8 mouse cellular contexts compared by ENCODE assay signal in the genomic region with DNA sequence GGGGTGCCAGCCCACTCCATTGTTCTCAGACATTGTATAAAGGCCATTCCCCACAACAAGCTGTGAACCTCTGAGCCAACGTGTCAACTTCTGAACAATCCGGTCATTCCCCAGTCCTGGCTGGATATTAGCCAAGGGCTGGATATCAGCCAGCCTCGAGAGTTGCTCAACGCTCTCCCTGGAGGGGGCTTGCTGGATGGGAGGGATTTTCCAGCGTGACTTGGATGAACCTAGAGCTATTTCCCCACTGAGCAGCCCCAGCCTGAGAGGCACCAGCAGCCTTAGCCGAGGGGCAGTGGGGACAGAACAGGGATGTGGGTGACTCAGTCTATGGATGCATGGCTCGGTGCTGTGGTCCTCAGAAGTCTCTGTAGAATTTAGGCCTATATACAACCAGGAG. TPM values are rescaled to one million over a fixed set of nuclear protein-coding genes. Genes with fewer than 3 reads are reported as not detected.
DNase-seq lines count a peak whose midpoint lies in the region; ATAC-seq lines count a peak whose summit lies in the region.

No protein-coding gene starts in this region.

- DNase-seq in adrenal gland, adult 8-10 months: peak; percentile 44
- DNase-seq in cerebellum, postnatal 36 days: peak; percentile 25 to 37
- peak; percentile 99 for DNase-seq in heart, adult 11 months
- DNase-seq in limb, embryonic 11.5 days (ENCODE audit: low spot score): no peak
- peak; percentile 84 for DNase-seq in midbrain, embryonic 14.5 days
- DNase-seq in urinary bladder, adult 2 months (ENCODE audit: low spot score): peak; percentile 55
- DNase-seq in thymus, postnatal 36 days: no peak

- H3K4me3 ChIP-seq in intestine, embryonic 16.5 days (ENCODE audit: low read length): no peak overlapping the region
- H3K4me3 ChIP-seq in limb, embryonic 11.5 days (ENCODE audit: low read depth, low read length): no peak overlapping the region
- no peak overlapping the region for H3K4me3 ChIP-seq in midbrain, embryonic 14.5 days (replicated peaks; ENCODE audit: low read depth, low read length)

- ATAC-seq in intestine, embryonic 16.5 days: peak; percentile 77
- peak; percentile 15; the same call in 1 of the 2 replicates for ATAC-seq in limb, embryonic 11.5 days (ENCODE audit: insufficient number of reproducible peaks, low FRiP score, low TSS enrichment, low read depth)
- peak; percentile 40; the same call in 1 of the 2 replicates for ATAC-seq in midbrain, embryonic 14.5 days (ENCODE audit: low FRiP score, low TSS enrichment)

- WGBS in intestine, embryonic 16.5 days: 21% methylated on average over 7 of the region's 7 CpGs
- WGBS in limb, embryonic 11.5 days: 31% methylated on average over 7 of the region's 7 CpGs
- WGBS in midbrain, embryonic 14.5 days: 10% methylated on average over 7 of the region's 7 CpGs

- H3K9ac ChIP-seq in intestine, embryonic 16.5 days (ENCODE audit: low read depth, low read length): peak overlapping the region; percentile 43
- H3K9ac ChIP-seq in limb, embryonic 11.5 days (ENCODE audit: low read length): peak overlapping the region; percentile 22; the same call in 1 of the 2 replicates
- no peak overlapping the region for H3K9ac ChIP-seq in midbrain, embryonic 14.5 days (replicated peaks; ENCODE audit: low read length)

- H3K27ac ChIP-seq in intestine, embryonic 16.5 days (ENCODE audit: low read length): peak overlapping the region; percentile 85
- H3K27ac ChIP-seq in limb, embryonic 11.5 days (replicated peaks; ENCODE audit: low read depth, low read length): peak overlapping the region; percentile 75
- peak overlapping the region; percentile 46; the same call in 1 of the 2 replicates for H3K27ac ChIP-seq in midbrain, embryonic 14.5 days (replicated peaks; ENCODE audit: low read depth, low read length)

- H3K9me3 ChIP-seq in intestine, embryonic 16.5 days (ENCODE audit: control insufficient read depth, low read length): no peaks in the 10 kb centered on the region
- no peaks in the 10 kb centered on the region for H3K9me3 ChIP-seq in limb, embryonic 11.5 days (ENCODE audit: control insufficient read depth, low read length)
- H3K9me3 ChIP-seq in midbrain, embryonic 14.5 days (ENCODE audit: control insufficient read depth, low read length): no peaks in the 10 kb centered on the region

- no peaks in the 10 kb centered on the region for H3K36me3 ChIP-seq in intestine, embryonic 16.5 days (ENCODE audit: control insufficient read depth, insufficient read depth, low read length)
- no peaks in the 10 kb centered on the region for H3K36me3 ChIP-seq in limb, embryonic 11.5 days (ENCODE audit: control insufficient read depth, insufficient read depth, low read length)
- no peaks in the 10 kb centered on the region for H3K36me3 ChIP-seq in midbrain, embryonic 14.5 days (ENCODE audit: control insufficient read depth, insufficient read depth, low read length)

- H3K4me2 ChIP-seq in intestine, embryonic 16.5 days (ENCODE audit: low read depth, low read length): peak overlapping the region; percentile 22
- H3K4me2 ChIP-seq in limb, embryonic 11.5 days (ENCODE audit: low read depth, severe bottlenecking): peak overlapping the region; percentile 15; the same call in 1 of the 2 replicates
- no peak overlapping the region for H3K4me2 ChIP-seq in midbrain, embryonic 14.5 days (ENCODE audit: low read length)

- peaks cover 24% of the 10 kb centered on the region for H3K4me1 ChIP-seq in intestine, embryonic 16.5 days (ENCODE audit: control insufficient read depth, insufficient read depth, low read length)
- H3K4me1 ChIP-seq in limb, embryonic 11.5 days (ENCODE audit: control insufficient read depth, insufficient read depth, low read length): peaks cover 22% of the 10 kb centered on the region
- peaks cover 10% of the 10 kb centered on the region for H3K4me1 ChIP-seq in midbrain, embryonic 14.5 days (ENCODE audit: control insufficient read depth, insufficient read depth, low read length)

- H3K27me3 ChIP-seq in intestine, embryonic 16.5 days (replicated peaks; ENCODE audit: control insufficient read depth, insufficient read depth, low read length): no peaks in the 10 kb centered on the region
- H3K27me3 ChIP-seq in limb, embryonic 11.5 days (ENCODE audit: control insufficient read depth, insufficient read depth, low read length): no peaks in the 10 kb centered on the region
- H3K27me3 ChIP-seq in midbrain, embryonic 14.5 days (ENCODE audit: control insufficient read depth, insufficient read depth, low read length): no peaks in the 10 kb centered on the region

RNA-seq across cellular contexts. Expression of gene Wnt11, which starts 51.0 kb away (rescaled TPM):
- total RNA-seq in adrenal gland, adult 8-10 months (2022): 1 to 10 TPM in 3 of 4 experiments, under 1 TPM in 1; 0.59 to 1.5 (median 1.2) TPM
- polyA plus RNA-seq in intestine, embryonic 16.5 days (2015; fragmentation: Nextera tagmentation; extraction: Ambion mirVana): 1.8 and 2.0 TPM in 2 replicates
- polyA plus RNA-seq in limb, embryonic 11.5 days (2014; fragmentation: Nextera tagmentation; extraction: Ambion mirVana): 21.3 and 22.2 TPM in 2 replicates
- polyA plus RNA-seq in midbrain, embryonic 14.5 days (2014; fragmentation: Nextera tagmentation; extraction: Ambion mirVana): 0.58 and 0.64 TPM in 2 replicates
- 13.3 and 13.8 TPM in 2 replicates for polyA plus RNA-seq in urinary bladder, adult 2 months (2012; rRNA removed)

Comparison
In these comparisons a context has a peak if more than half of its experiments do, and no peak if none do; other contexts are left out.
1. DNase-seq: peak in adrenal gland, adult 8-10 months (single experiment), cerebellum, postnatal 36 days (2 of 2), heart, adult 11 months (single experiment), midbrain, embryonic 14.5 days (single experiment) and urinary bladder, adult 2 months (single experiment); none in limb, embryonic 11.5 days (single experiment) and thymus, postnatal 36 days (0 of 2).
2. ATAC-seq: peak in every context shown above with its lines; median percentile 77 in intestine, embryonic 16.5 days; 40 in midbrain, embryonic 14.5 days; 15 in limb, embryonic 11.5 days.
3. Peak in every context shown above with its lines, with median percentiles within 50 percentile points of each other: H3K27ac ChIP-seq.